Mouse (Mus musculus) A20 (cell line): ENCODE data around the gene Prr23a3.

Source experiments
- DNase-seq: peaks from one replicate; pipeline ENCODE4 v3.0.0-alpha.2; 2011; ENCODE audit warnings: low read depth, low spot score

Prr23a3 gene

DNA sequence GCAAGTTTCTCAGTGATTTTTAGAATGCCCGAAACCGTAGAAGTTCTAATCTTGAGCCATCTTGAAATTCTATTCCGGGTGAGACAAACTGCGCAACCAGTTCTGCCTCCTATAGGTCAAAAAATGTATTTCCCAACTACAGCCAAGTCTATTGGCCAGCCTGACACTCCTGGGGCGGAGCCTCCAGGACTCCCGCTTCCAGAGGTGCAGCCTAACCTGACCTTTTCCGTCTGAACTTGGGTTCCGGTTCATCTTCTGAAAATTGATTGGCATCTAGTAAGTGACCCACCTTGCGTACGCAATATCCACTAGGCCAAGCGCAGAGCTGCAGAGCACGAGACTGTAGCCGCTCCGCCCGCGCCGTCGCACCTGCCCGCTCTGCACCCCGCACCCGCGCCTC is at the start of gene Prr23a3:
Prr23a3 (plus strand) TSS at position 197 of the 400 bp plus-strand sequence.
- no peak for DNase-seq

GRCm38 (mm10) chr9:98816066-98816465 is 48.5 kb upstream of the Prr23a3 start:
- DNase-seq = no peak

GRCm38 (mm10) chr9:98817592-98817991 is 47.0 kb upstream of the Prr23a3 start:
- DNase-seq = no peak

GRCm38 (mm10) chr9:98818971-98819370 is 45.6 kb upstream of the Prr23a3 start:
- DNase-seq = no peak

GRCm38 (mm10) chr9:98819481-98819880 is 45.1 kb upstream of the Prr23a3 start:
- DNase-seq = no peak

DNA sequence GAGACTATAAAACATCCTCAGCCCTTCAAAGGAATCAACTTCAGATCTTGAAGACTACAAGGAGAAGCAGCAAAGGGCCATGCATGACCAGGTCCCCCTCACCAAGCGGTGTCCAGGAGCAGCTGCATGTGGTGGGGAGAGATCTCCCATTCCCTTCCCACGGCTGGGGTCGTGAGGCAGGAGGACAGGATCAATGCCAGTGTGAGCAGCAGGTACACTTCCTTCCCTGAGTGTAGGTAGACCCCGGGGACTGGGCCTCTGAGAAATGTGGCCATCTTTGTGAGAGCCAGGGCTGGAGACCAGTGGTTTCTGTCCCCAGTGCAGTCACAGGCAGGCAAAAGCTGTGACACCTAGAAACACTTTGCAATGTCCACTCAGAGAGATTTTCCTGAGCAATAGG is 44.1 kb upstream of the Prr23a3 start:
- no peak for DNase-seq

GRCm38 (mm10) chr9:98821067-98821466 is 43.5 kb upstream of the Prr23a3 start:
- no peak for DNase-seq

GRCm38 (mm10) chr9:98823805-98824204 is 40.8 kb upstream of the Prr23a3 start:
- no peak for DNase-seq

DNA sequence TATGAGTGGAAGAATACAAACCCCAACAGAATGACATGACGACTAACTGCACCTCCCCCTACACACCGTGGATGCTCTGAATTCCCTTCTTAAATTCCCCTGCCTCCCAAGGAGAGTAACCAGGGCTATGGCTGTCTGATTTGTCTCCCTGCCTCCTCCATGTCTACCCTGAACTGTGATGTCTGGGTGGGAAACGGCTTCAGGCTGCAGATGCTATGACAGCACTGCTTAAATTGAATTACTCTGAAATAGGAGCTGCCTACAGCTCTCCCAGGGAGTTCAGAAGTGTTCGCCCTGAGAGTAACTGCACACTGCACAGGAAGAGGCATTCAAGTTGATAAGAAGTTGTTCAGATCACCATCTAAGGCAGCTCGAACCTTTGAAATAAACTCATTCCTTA is 35.1 kb upstream of the Prr23a3 start:
- DNase-seq = no peak

- no peak for DNase-seq
These were observed 27.0 kb upstream of the Prr23a3 start for GRCm38 (mm10) chr9:98837537-98838074.

DNA sequence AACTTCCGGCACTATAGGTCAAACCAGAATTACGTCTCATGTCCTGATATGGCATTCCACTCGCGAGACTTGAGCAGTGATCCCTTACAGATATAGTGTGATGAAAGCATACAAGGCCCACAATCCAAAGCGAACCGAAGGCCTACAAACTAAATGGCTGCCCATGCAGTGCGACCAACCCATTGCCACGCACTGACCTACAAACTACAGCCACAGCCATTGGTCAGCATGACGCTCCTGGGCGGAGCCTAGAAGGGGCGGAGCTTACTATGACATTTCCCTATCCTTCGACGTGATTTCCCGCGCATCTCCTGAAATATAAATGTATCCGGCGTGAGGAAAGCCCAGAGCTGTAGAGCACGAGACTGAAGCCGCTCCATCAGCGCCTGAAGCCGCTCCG is 22.4 kb upstream of the Prr23a3 start, which contains the start of gene Prr23a1:
Prr23a1 (plus strand) TSS at position 387 of the 400 bp plus-strand sequence.
- DNase-seq = no peak

DNA sequence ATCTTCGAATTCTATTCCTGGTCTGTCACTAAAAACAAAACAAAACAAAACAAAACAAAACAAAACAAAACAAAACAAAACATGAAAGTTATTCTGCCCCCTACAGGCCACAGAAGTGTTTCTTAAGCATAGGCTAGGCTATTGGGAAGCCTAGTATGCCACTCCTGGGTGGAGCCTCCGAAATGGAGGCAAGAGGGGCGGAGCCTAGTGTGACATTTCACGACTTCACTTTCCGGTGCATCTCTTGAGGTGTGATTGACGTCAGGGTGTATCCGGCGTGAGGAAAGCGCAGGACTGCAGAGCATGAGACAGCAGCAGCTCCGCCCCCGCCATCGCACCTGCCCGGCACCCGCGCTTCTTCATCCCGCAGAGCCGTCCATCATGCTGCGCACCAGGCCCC is 8.4 kb upstream of the Prr23a3 start, which contains the start of gene Prr23a2:
Prr23a2 (plus strand) TSS at position 285 of the 400 bp plus-strand sequence.
- no peak for DNase-seq

GRCm38 (mm10) chr9:98863463-98863862 is 1.1 kb upstream of the Prr23a3 start:
- DNase-seq = peak; percentile 44

DNA sequence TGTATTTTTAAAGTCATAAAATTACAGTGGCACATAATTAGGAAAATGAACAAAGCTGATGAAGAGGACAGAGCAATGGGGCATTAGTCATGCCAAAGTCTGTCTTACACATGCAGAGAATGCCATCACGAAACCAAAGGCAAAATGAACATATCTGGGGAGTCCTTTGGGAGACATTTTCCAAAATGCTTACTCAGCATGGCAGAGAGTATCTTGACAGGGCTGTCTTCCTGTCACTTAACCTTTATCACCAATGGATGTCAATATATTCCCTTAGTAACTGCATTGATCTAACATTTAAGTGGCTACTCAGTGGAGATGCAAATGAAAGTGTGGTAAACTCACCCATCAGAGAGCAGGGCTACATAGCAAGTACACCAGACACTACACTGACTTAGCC is 36.9 kb downstream of the Prr23a3 start:
- DNase-seq = no peak

GRCm38 (mm10) chr9:98902819-98903218 is 38.3 kb downstream of the Prr23a3 start, which contains the start of gene 7420426K07Rik:
Gene 7420426K07Rik (plus strand): TSS chr9:98903119.
- no peak for DNase-seq
